Mouse (Mus musculus) cerebellum, postnatal 4 days (tissue): ENCODE results near the gene Spag17.

Experiments used
- DNase-seq, 2 experiments: peaks; one replicate each; pipeline ENCODE4 v3.0.0; 2022; ENCODE audit warnings: low spot score in 2 of 2, mixed read lengths in 1 of 2

Gene Spag17

DNA sequence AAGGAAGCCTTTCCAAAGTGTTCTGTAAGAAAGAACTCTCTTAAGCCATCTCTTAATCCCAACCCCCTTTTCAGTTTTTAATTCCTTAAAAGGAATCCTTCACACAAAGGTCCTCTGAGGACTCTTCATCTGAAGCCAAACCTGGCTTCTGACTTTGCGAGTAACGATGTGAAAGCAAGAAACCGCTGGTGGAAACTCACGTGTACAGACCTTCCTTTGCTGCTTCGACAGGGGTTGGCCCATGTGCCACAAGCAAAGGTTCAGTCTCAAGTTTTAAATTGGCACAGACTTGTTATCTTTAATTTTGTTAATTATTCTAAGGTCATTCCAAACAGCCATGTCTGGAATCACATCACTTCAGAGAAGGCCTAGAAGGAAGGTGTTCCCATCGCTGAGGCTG is 79.1 kb downstream of the Spag17 start:
- no peak for DNase-seq

DNA sequence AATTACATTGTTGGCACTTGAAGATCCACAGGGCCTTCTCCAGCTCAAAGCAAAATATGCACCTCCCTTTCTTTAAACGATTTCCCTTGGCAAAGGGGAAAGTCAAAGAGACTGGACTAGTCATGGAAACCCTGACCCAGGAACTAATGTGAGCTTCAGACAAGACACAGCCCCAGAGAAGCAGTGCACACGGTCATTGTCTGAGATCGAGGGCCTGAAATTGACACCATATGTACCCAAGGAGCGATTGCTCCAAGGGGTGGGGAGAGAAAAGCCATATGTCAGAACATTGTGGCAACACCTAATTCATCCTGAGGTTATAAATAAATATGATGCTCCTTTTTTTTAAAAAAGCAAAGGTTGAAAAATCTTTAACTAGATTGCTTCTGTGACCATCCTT is 80.7 kb downstream of the Spag17 start:
- no peak for DNase-seq

DNA sequence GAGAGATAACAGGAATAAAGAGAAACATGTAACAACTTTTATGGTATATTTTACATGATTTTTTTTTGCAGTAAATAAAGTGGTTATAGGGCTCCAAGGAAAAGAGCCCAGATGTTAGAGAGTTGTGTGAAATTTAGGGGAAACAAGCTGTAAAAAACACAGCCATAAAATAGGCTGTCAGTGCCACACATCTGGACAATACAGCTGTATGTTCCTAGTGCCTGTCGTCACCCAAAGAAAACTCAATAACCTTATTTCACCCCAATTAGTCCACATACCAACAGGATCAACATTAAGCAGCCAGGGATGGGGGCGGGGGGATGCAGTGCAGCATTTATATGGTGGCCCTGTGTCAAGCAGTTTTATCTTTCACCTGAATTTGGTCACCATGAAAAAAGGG is 81.1 kb downstream of the Spag17 start:
- no peak for DNase-seq

DNA sequence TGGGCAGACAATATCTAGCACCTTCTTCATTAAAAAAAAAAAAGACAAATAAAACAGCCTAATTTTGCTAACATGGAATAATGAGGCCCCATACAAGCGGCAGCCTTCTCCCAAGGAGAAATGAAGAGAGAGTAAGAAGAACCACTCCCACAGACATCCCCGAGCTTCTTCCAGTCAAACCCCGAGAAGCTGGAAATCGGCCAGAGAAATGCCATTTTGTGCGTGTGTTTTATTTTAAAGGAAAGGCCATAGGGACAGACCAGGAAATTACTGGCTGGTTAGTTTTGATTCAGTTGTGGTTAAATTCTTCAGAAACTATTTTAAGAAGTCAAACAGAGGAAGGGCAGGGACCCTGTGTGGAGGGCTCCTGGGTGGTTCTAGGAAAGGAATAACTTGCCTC is 85.6 kb downstream of the Spag17 start:
- DNase-seq, result peak in 1 of 2 experiments; percentile 10

DNA sequence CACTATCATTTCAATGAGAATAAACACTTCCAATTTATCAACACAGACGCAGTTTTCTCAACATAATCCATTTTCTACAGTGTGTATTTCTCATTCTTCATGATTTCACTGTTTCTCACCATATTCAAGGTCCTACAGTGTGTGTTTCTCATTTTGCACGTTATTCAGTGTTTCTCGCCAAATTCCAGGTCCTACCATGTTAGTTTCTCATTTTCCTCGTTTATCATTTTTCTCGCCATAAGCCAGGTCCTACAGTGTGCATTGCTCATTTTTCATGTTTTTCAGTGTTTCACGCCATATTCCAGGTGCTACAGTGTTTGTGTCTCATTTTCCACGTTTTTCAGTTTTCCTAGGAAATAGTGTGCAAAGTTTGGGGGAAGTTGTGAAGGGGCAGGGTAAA is 95.8 kb downstream of the Spag17 start:
- DNase-seq, result no peak

DNA sequence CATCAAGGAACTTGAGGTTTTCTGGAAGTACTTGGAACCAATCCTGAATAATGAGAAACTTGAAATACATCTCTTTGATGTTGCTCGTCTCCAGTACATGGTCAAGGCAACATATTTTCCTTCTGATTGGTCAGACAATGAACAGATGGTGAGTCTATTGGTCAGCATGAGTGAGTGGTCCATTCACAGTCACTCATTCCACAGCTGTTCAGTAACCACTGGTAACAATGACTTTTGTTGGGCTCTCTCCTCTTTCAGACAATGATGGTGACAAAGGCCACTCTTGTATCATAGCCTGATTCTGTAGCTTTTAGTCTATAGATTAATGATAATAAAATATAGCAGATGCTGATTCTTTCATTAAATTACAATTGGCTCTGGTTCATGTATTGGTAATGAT is 119.5 kb downstream of the Spag17 start:
- no peak for DNase-seq

DNA sequence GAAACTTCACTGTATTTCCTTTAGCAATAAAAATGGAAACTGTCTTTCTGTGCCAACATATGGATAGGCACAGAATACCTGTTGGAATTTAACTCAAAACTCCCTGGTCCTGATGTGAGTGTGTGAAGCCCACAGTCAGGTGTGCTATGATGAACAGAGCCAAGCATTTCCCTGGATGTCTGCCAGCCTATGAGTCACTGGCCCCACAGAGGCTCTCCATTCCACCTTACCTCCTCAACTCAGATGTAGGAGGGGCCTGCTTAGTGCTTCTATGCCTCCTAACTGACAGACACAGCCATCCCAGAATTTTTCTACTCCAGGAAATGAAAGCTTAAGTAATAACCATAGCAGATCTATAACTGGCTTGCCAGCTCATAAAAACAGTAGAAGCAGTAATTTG is 124.6 kb downstream of the Spag17 start:
- no peak for DNase-seq

DNA sequence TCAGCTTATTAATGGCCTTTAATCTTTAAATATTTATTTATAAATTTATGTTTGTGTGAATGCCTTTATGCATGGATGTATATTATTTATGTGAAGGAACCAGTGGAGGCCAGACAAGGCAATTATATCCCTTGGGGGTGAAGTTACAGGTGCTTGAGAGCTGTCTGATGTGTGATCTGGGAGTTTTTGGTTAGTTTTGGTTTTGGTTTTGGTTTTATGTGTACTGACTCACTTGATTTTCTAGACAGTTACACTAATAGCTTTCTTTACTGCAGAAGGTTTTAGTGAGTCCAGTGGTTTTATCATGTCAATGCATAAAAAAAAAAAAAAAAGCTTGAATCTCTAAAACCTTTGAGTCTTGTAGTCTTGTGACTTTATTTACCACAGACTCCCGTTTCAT is 128.9 kb downstream of the Spag17 start:
- no peak for DNase-seq

DNA sequence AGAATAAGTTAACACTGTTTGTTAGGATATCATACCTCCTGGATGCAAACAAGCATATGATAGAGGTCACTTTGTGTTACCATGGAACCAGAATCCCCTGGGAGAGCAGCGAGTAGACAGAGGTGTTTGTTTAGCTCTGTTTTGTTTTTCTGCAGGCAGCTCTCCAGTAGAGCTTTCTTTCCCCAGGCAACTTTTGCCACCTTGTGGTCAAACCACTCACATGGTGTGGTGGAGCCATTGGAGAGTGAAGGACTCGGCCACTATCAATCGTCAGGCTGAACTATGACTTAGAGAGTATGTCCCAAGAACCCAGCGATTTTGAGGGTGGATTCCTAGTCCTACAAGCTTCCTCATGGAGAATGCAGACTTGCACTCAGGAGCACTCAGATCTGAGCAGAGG is 146.1 kb downstream of the Spag17 start:
- DNase-seq, result no peak

DNA sequence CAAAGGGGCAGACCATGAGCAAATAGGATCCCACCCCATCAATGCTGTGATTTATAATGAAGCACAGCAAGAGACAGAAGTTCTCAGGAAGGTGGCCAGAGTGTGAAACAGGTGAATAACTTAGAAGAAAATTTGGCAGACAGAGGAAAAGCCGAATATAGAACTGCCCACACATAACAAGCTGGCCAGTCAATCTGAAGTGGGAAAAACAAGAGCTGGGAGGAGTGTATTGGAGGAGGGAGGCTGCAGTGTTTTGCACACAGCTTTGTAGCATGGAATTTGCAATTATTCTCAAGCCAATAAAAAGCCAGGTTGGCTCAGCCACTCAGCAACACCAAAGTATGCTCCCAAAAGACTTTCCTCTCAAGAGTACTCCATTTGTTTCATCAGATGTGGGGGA is 147.8 kb downstream of the Spag17 start:
- DNase-seq, result no peak

DNA sequence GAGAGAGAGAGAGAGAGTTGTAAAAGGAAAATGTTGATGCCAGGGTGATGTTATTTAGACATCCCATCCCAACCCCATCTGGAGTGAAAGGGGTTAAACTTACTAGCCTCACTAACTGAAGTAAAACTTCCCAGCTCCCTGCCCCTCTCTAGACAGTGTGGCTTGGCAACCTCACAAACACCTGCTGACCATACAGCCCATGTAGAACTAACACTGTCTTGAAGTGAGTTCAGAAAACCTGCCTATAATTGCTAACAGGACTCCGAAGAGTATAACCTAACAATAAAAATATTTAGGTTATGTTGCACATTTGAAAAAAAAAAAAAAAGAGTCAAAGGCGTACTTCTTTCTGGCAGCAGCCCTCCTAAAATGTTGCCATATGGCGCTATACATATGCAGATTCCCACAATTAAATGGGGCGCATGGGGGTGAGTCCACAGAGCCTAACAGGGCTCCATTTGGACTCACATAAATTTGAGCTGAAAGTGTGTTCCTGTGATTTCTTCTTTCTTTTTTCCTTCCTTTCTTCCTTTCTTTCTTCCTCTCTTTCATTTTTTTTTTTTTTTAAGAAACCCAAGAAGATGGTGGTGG is 149.3 kb downstream of the Spag17 start:
- no peak for DNase-seq

DNA sequence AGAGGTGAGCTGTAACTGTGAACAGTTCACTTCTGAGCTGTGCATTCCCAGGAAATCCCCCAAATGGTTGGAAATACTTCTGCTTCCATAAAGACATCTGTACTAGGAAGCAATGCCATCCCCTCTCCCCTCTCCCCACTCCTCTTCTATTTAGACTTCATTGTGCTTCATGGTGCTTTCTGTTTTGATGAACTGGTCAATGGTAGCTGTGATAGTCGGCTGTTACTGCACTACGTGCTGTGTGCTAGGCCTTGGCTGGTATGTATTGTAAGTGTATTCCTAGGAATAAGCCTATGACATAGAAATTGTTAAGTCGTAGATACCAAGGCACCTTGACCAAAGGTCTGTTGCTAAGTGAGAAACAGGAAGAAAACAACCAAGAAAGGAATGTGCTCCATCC is 149.9 kb downstream of the Spag17 start:
- no peak for DNase-seq

DNA sequence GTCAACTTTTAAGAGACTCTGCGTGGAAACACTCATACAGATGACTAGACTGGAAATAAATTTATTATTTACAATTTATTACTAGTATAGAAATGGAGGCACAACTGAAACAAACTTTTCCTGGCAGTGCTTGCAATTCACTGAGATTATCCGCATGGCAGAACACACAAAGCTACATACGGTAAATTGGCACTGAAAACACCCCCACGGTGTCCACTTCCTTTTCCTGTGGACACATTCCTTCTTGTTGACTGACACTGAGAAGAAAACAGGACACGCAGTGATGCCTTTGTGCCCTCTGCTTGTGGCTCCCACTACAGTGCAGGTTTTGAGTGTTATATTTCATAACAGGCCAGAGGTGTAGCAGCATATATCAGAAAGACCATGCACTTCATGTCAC is 151.6 kb downstream of the Spag17 start:
- no peak for DNase-seq

DNA sequence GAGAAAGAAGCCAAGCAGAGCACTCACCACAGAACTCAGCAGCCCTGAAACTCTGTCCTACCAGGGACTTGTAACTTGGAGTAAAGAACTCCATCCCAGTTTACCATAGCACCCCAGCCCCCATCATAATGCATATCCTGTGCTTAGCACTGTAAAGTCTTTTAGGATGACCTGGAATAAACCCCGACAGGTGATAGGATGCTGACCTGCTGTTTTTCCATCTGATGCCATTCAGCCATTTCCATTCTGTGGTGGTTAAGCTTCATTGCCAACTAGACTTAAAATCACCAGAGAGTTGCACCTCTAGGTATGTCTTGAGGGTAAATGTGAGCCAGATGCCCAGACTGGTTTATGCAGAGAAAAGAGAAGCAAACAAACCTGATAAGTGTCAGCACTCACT is 189.2 kb downstream of the Spag17 start:
- no peak for DNase-seq

DNA sequence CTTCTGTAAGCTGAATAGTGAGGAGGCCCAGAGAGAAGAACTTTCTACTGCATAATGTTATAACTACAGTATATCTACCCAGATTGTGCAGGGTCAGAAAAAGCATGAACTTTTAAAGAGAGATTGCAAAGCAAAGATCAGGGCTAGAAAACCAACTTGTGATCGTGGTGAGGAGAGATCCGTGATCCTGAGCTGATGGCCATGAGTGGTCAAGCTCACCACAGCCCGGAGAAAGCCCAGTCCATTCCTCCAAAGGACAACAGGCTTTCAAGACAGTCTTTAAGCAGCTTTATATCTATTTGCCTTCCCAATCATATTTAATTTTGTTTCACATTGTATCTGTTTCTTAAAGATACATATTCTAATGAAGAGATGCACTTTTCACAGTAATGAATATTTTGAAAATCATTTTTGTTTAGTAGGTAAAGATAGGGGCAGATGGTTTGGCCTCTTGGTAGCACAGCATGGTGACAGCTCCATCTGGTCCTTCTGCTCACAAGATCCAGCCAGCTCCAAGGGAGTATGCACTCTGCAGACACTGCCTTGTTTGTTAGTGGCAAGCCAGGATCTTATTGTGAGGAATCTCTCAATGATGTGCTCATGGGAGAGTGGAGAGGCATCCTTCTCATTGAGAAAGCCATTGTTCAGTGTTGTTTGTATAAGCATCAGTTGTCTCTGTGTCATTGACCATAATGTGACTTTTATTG is 217.3 kb downstream of the Spag17 start:
- peak in 1 of 2 experiments; percentile 17 for DNase-seq

DNA sequence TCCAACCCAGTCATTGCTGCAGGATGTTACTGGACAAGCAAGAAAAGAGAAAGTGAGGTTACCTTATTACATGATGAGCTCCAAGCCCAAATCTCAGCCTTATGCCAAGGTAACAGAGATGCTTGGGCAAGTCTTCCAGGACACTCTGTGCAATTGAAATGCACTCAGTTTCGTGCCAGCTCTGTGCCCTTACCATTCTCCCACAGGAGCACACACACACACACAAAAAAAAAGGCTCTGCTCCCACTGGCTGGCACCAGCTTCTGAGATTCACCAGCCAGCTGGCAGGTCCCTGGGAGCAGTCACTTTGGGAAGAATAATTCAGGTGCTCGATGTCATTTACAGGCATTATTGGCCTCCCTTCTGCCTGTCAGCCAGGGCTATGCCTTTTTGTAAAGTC is 221.5 kb downstream of the Spag17 start:
- DNase-seq, result no peak

DNA sequence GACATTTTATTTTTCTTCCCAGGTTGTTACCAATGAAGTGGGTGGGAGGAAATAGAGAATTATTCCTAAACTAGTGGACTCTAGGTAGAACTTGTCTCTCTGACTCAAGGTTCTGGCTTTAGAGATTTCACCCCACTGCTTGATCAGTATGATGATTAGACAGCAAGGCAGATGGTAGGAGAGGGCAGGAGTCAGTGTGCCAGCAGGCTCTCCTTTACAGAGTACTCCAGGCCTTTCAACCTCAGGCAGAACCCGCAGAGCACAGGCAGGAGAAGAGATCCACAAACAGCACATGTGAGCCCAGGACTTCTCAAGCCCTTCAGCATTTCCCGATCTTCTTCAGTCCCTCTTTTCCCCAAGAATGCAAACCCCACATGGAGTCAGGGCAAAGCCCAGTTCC is 233.5 kb downstream of the Spag17 start:
- DNase-seq, result no peak

DNA sequence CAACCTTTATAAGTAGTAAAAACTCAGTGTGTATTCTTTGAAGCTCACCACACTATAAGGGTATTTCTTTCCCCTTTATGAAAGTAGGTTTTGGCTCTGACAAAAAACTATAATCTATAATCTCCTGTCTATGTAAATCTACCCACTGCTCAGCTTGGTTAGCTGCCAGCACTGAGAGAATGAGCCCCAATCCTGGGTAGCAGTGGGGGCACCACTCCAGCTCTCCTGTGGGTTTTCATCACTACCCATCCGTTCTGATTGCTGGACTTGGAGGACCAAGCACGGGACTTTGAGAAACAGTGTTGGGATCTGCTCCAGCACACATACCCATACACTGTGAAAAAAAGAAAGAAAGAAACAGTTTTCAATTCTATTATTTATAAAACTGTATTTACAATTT is 236.8 kb downstream of the Spag17 start:
- DNase-seq, result no peak

DNA sequence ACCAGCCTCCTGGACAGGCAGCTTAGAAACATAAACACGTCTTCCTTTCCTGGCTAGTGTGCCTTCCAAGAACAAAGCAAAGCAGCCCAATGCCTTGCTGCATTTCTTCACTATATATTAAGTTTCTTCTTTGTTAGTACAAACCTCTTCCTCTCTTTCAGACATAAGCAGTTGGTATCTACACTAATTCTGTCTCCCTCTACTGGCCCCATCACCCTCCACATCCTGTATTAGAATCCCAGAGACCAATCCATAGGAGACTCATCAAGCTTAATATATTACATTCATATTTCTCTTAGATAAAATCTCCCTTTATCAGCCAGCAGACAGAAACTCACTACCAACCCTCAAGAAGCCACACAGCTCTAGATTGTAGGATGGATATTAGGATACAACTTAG is 237.2 kb downstream of the Spag17 start:
- no peak for DNase-seq

DNA sequence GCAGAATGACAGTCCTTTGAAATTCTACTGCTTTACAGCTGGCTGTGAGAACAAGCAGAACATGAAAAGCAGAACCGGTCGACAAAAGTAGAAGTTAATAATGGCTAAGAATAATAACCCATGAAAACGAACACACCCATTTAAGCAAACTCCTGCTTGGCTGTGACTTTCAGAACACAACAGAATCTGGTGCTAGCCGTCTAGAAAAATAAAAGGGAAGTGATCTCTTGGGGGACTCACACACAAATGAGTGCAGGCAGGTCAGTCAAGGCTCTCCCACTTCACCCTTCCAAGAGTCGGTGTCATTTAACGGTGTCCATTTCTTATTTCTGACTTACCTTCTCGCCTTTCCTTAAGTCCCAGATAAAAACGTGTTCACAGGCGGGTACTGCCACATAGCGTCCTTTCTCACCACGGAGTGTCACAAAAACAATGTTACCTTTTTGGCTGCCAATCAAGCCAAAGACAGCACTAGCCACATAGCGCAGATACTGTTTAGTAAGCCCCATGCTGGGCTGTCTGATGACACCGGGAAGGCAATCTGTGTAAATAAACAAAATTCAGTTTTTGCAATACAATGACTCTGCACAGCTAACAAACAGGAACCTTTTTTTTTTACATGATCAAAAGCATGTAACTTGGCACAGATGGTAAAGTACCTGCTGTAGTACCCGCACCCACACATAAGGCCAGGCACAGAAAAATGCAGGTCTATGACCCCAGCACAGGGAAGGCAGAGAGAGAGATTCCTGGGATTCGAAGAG is 275.7 kb downstream of the Spag17 start:
- no peak for DNase-seq

DNA sequence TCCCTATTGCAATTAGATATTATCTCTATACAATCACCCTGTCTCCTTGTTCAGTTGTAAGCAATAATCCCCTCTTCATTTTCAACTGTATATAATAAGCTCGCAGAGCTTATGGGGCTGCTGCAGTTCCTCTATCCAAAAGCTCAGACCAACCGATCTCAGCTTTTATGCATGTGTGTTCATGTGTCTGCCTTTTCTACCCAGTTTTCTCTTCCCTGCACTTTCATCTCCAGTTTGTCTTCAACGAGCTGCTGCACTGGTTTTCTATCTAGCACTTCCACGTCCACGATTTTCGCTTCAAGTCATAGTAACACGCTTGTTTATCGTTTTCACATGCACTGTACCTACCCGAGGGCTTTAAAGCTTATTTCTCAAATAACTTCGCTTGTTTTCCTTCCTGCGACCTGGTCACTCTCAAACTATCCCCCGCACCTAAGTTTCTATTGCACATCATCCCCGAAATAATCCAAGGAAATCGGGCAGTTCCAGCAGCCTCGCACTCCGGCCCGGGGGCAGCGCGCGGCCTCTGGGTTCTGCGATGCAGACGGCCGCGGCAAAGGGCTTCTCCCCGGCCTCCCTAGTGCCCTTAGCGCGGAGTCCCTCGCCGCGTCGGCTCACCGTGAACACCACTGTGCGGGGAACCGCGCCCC is 276.6 kb downstream of the Spag17 start:
- no peak for DNase-seq

DNA sequence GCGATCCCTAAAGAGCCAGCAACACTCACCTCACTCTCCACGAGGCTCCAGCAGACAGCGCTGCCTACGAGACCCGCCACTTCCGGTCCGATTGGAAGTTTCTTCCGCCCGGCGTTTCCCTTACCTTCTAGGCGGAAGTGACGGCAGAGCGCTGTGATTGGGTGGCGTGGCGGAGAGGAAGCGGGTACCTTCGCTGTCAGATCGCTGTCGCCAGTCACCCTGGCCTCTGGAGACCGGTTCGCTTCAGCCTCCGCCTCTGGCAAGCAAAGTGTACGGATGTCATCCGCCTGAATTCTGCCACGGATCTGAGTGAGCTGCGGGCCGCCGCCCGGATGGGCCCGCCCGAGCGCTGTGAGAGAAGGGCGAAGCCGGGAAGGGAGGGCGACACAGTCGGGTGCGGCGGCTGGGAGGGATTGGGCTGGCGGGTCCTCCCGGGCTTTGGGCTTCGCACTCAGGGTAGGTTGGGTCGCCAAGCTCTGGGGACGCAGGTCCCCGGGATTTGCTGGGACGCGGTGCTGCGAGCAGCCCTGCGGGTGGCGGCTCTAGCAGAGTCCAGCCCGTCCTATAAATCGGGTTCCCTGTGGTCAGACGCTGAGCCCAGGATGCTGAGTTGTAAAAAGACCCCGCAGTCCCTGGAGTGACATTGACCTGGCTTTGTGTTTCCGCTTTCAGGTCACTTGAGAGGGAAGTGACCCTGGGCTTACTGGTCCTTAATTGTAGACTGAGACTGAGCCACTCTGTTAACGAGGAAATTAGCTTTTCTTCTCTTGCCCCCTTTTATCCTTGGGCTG is 277.3 kb downstream of the Spag17 start, which contains the start of the genes Gdap2 and Wdr3:
Gene Gdap2 (plus strand): TSS at position 67 of the 791 bp plus-strand sequence.
Gene Wdr3 (minus strand): TSS at position 93 of the 791 bp plus-strand sequence.
- peak; percentile 78 to 88 for DNase-seq
